Mouse (Mus musculus): ENCODE results near the gene Tatdn3.

DNA sequence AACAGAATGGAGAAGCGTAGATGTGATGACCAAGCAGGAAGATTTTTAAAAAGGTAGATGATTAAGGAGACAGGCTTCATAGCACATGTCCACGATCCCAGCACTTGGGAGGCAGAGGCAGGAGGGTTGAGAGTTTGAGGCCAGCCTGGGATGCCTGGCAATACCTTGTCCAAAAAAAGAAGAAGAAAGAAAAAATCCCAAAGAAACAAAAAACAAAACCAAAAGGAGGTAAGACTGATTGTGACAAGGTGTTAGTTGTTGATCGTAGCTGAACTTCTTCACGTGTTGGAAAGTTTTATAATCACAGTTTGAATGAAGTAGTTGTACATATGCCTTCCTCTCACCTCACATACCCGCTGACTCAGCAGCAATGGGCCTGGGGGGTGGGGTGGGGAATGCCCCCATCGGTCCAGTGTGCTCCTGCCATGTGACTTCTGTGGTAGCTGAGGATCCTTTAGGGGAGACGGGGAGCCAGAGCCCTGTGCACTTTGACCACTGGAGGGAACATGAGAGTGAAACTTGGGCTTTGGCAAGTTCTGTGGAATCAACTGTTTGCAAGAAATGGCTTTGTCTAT, 23.7 kb upstream of the Tatdn3 start:
- TF ChIP-seq POLR2A (IDR thresholded peaks at IDR 0.05; ENCODE audit: control insufficient read depth, extremely low read depth, insufficient read depth, low read length, poor library complexity) = no peak
- TF ChIP-seq CTCF (IDR thresholded peaks at IDR 0.05; ENCODE audit: borderline replicate concordance, control insufficient read depth, extremely low read depth, insufficient read depth, low read length, poor library complexity) = no peak

Data from thymus, adult 2 months (tissue).